Mouse (Mus musculus): ENCODE results near the gene Rwdd4a. TPM values are rescaled to one million over a fixed set of nuclear protein-coding genes. Genes with fewer than 3 reads are reported as not detected.

The Rwdd4a gene
- polyA plus RNA-seq, 2 experiments: 10.1 to 25.0 TPM

DNA sequence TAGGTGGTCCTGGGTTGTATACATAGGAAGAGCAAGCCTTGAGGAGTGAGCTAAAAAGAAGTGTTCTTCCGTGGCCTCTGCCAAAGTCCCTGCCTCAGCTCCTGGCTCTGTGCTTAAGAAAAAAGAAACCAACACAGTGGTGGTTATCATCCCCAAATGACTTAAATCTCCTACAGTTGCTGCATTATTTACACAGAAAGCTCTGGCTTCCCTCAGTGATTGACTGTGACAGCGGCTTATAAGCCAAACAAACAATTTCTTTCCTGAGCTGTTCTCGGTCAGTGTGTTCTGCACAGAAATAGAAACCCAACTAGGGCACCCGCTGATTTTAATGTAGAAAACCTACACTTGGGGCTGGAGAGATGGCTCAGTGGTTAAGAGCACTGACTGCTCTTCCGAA is 34.6 kb downstream of the Rwdd4a start:
- no peak overlapping the region for H3K27ac ChIP-seq
- DNase-seq (ENCODE audit: low read depth in 3 of 3, low spot score in 3 of 3): no peak
- no peak overlapping the region for H3K9ac ChIP-seq (replicated peaks)
- 62% methylated on average over 5 of the region's 5 CpGs for WGBS (ENCODE audit: insufficient replicate concordance)
- no peaks in the 10 kb centered on the region for H3K9me3 ChIP-seq (ENCODE audit: control insufficient read depth, low read length)
- H3K4me3 ChIP-seq (ENCODE audit: insufficient read depth in 1 of 2, low read depth in 2 of 2, low read length in 2 of 2): no peak overlapping the region
- ATAC-seq (ENCODE audit: insufficient read depth): no peak
- H3K36me3 ChIP-seq (replicated peaks; ENCODE audit: control insufficient read depth, insufficient read depth, low read depth): no peaks in the 10 kb centered on the region
- H3K4me2 ChIP-seq (ENCODE audit: low read depth): no peak overlapping the region
- H3K4me1 ChIP-seq (replicated peaks; ENCODE audit: control insufficient read depth in 2 of 2, insufficient read depth in 2 of 2, low read length in 1 of 2): no peaks in the 10 kb centered on the region
- TF ChIP-seq EP300 (IDR thresholded peaks at IDR 0.05; ENCODE audit: low read depth) (no peak), CTCF (IDR thresholded peaks at IDR 0.05; ENCODE audit: low read depth) (no peak)
- H3K27me3 ChIP-seq (ENCODE audit: control insufficient read depth, insufficient read depth, low read length): no peaks in the 10 kb centered on the region

- Histone ChIP-seq H3K9me3 (ENCODE audit: control insufficient read depth, low read length) (no peaks in the 10 kb centered on the region), H3K27me3 (ENCODE audit: control insufficient read depth, insufficient read depth, low read length) (no peaks in the 10 kb centered on the region), H3K4me1 (replicated peaks; ENCODE audit: control insufficient read depth in 2 of 2, insufficient read depth in 2 of 2, low read length in 1 of 2) (no peaks in the 10 kb centered on the region), H3K4me2 (ENCODE audit: low read depth) (no peak overlapping the region), H3K9ac (replicated peaks) (no peak overlapping the region), H3K4me3 (ENCODE audit: insufficient read depth in 1 of 2, low read depth in 2 of 2, low read length in 2 of 2) (no peak overlapping the region), H3K27ac (no peak overlapping the region), H3K36me3 (replicated peaks; ENCODE audit: control insufficient read depth, insufficient read depth, low read depth) (no peaks in the 10 kb centered on the region)
- no peak for DNase-seq (ENCODE audit: low read depth in 3 of 3, low spot score in 3 of 3)
- 71% methylated on average over 6 of the region's 6 CpGs for WGBS (ENCODE audit: insufficient replicate concordance)
- ATAC-seq (ENCODE audit: insufficient read depth): no peak
- no peak for TF ChIP-seq CTCF (IDR thresholded peaks at IDR 0.05; ENCODE audit: low read depth)
- TF ChIP-seq EP300 (IDR thresholded peaks at IDR 0.05; ENCODE audit: low read depth): no peak
Measured at GRCm38 (mm10) chr8:47570161-47570560, 36.7 kb downstream of the Rwdd4a start.

DNA sequence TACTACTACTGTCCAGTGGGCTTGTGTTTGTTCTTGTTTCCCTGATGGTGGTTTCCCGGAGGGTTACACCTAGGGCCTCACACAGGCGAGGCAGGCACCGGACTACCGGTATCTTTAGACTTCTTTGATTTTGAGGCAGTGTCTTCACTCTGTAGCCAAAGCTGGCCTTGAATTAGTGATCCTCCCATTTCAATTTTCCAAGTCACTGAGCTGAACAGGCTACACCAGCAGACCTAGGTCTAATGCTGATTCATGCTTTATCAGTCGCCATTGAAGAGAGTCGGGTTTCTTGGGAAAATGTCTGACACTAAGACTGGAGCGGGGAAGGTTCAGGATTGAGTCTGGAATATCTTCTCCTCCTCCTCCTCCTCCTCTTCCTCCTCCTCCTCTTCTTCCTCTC is 40.0 kb downstream of the Rwdd4a start:
- no peak for DNase-seq (ENCODE audit: low read depth in 3 of 3, low spot score in 3 of 3)
- H3K9me3 ChIP-seq (ENCODE audit: control insufficient read depth, low read length): no peaks in the 10 kb centered on the region
- H3K9ac ChIP-seq (replicated peaks): no peak overlapping the region
- WGBS (ENCODE audit: insufficient replicate concordance): 75% methylated on average over 7 of the region's 7 CpGs
- TF ChIP-seq CTCF (IDR thresholded peaks at IDR 0.05; ENCODE audit: low read depth) (no peak), EP300 (IDR thresholded peaks at IDR 0.05; ENCODE audit: low read depth) (no peak)
- H3K27ac ChIP-seq: no peak overlapping the region
- H3K27me3 ChIP-seq (ENCODE audit: control insufficient read depth, insufficient read depth, low read length): no peaks in the 10 kb centered on the region
- H3K4me3 ChIP-seq (ENCODE audit: insufficient read depth in 1 of 2, low read depth in 2 of 2, low read length in 2 of 2): no peak overlapping the region
- H3K36me3 ChIP-seq (replicated peaks; ENCODE audit: control insufficient read depth, insufficient read depth, low read depth): no peaks in the 10 kb centered on the region
- ATAC-seq (ENCODE audit: insufficient read depth): no peak
- no peaks in the 10 kb centered on the region for H3K4me1 ChIP-seq (replicated peaks; ENCODE audit: control insufficient read depth in 2 of 2, insufficient read depth in 2 of 2, low read length in 1 of 2)
- H3K4me2 ChIP-seq (ENCODE audit: low read depth): no peak overlapping the region

DNA sequence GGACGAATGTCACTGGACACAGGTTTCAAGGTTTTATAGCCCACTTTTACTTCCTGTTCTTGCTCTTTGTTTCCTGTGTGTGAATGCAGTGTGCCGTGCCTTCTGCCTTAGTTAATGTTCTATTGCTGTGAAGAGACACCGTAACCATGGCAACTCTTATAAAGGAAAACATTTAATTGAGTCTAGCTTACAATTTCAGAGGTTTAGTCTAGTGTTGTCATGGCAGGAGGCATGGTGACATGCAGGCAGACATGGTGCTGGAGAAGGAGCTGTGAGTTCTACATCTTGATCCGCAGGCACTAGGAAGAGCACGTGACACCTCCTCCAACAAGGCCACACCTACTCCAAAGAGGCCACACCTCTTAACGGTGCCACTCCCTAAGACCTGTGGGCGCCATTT is 48.0 kb downstream of the Rwdd4a start:
- no peak overlapping the region for H3K4me3 ChIP-seq (ENCODE audit: insufficient read depth in 1 of 2, low read depth in 2 of 2, low read length in 2 of 2)
- no peak for TF ChIP-seq EP300 (IDR thresholded peaks at IDR 0.05; ENCODE audit: low read depth)
- TF ChIP-seq CTCF (IDR thresholded peaks at IDR 0.05; ENCODE audit: low read depth): no peak
- DNase-seq (ENCODE audit: low read depth in 3 of 3, low spot score in 3 of 3) (no peak), ATAC-seq (ENCODE audit: insufficient read depth) (no peak)
- no peaks in the 10 kb centered on the region for H3K36me3 ChIP-seq (replicated peaks; ENCODE audit: control insufficient read depth, insufficient read depth, low read depth)
- no peaks in the 10 kb centered on the region for H3K27me3 ChIP-seq (ENCODE audit: control insufficient read depth, insufficient read depth, low read length)
- WGBS (ENCODE audit: insufficient replicate concordance): 60% methylated on average over 7 of the region's 7 CpGs
- H3K4me2 ChIP-seq (ENCODE audit: low read depth): no peak overlapping the region
- no peaks in the 10 kb centered on the region for H3K4me1 ChIP-seq (replicated peaks; ENCODE audit: control insufficient read depth in 2 of 2, insufficient read depth in 2 of 2, low read length in 1 of 2)
- no peak overlapping the region for H3K27ac ChIP-seq
- no peak overlapping the region for H3K9ac ChIP-seq (replicated peaks)
- no peaks in the 10 kb centered on the region for H3K9me3 ChIP-seq (ENCODE audit: control insufficient read depth, low read length)

- Histone ChIP-seq H3K4me1 (replicated peaks; ENCODE audit: control insufficient read depth in 2 of 2, insufficient read depth in 2 of 2, low read length in 1 of 2) (no peaks in the 10 kb centered on the region), H3K36me3 (replicated peaks; ENCODE audit: control insufficient read depth, insufficient read depth, low read depth) (no peaks in the 10 kb centered on the region), H3K4me3 (ENCODE audit: insufficient read depth in 1 of 2, low read depth in 2 of 2, low read length in 2 of 2) (no peak overlapping the region), H3K9ac (replicated peaks) (no peak overlapping the region), H3K4me2 (ENCODE audit: low read depth) (no peak overlapping the region), H3K27ac (no peak overlapping the region), H3K9me3 (ENCODE audit: control insufficient read depth, low read length) (no peaks in the 10 kb centered on the region), H3K27me3 (ENCODE audit: control insufficient read depth, insufficient read depth, low read length) (no peaks in the 10 kb centered on the region)
- DNase-seq (ENCODE audit: low read depth in 3 of 3, low spot score in 3 of 3): no peak
- 85% methylated on average over 5 of the region's 5 CpGs for WGBS (ENCODE audit: insufficient replicate concordance)
- no peak for ATAC-seq (ENCODE audit: insufficient read depth)
- TF ChIP-seq EP300 (IDR thresholded peaks at IDR 0.05; ENCODE audit: low read depth): no peak
- TF ChIP-seq CTCF (IDR thresholded peaks at IDR 0.05; ENCODE audit: low read depth): no peak
Measured at GRCm38 (mm10) chr8:47588616-47589015, 55.2 kb downstream of the Rwdd4a start.
